In the genomic region with DNA sequence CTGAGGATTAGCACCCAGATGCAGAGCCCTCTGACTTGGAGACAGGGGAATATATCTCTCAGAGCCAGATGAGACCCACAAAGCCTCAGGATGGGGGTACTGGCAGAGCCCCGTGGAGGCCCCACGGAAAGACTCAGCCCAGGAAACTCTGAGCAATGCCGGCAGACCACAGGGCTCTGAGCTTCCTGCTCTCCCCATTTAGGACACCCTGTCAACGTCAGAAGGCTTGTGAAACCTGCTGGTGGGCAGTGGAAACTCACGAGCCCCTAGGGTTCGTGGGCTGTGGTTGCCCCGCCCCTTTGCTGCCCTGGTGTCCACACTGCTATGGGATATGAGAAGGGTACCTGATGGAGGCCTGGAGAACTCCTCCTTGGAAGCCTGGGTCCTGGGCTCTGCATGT, we compare ENCODE assay signal across 19 mouse cellular contexts. TPM values are rescaled to one million over a fixed set of nuclear protein-coding genes. Genes with fewer than 3 reads are reported as not detected.
DNase-seq lines count a peak whose midpoint lies in the region; ATAC-seq lines count a peak whose summit lies in the region.
"Had no signal": no experiment of that assay in that cellular context is flagged by ENCODE, and none has a peak within 500 bp of the region (broad histone marks: within the 10 kb centered on the region; RNA-seq: fewer than 3 reads in every experiment).

No protein-coding gene starts in this region.

- H3K9me3 ChIP-seq in megakaryocyte, embryonic 14.5 days: no peaks in the 10 kb centered on the region
- H3K9me3 ChIP-seq: neural tube, embryonic 13.5 days had no signal

- H3K4me3 ChIP-seq in megakaryocyte, embryonic 14.5 days (replicated peaks): peak overlapping the region; percentile 72
- H3K4me3 ChIP-seq: neural tube, embryonic 13.5 days had no signal

- no peaks in the 10 kb centered on the region for H3K36me3 ChIP-seq in megakaryocyte, embryonic 14.5 days (replicated peaks; ENCODE audit: low read length)
- H3K36me3 ChIP-seq: neural tube, embryonic 13.5 days had no signal

- peak; percentile 71 for ATAC-seq in CD4-positive, CD25-positive, alpha-beta regulatory T cell, adult 4 months
- ATAC-seq in granulocyte monocyte progenitor cell, adult 5-6 weeks (replicated peaks; ENCODE audit: poor library complexity, severe bottlenecking): peak; percentile 80

- peaks cover 82% of the 10 kb centered on the region for H3K27me3 ChIP-seq in megakaryocyte, embryonic 14.5 days (replicated peaks)
- H3K27me3 ChIP-seq: neural tube, embryonic 13.5 days had no signal

- peaks cover 61% of the 10 kb centered on the region for H3K4me1 ChIP-seq in megakaryocyte, embryonic 14.5 days

- peak; percentile 81 for DNase-seq in layer of hippocampus, adult 9-11 months
- DNase-seq in layer of hippocampus, adult 8-10 months (ENCODE audit: low spot score in 2 of 2): no peak
- no peak for DNase-seq in frontal cortex, postnatal 25 days (ENCODE audit: low spot score in 2 of 2)
- no peak for DNase-seq in adrenal gland, adult 2 months
- no peak for DNase-seq in neural tube, embryonic 10.5 days (ENCODE audit: extremely low spot score, low spot score)
- DNase-seq: B cell, adult 2 months; cerebellum, adult 8-10 months; embryo, embryonic 11 days; heart, adult 18-20 months; midbrain, embryonic 14.5 days; retina, postnatal 1 day had no signal

RNA-seq across cellular contexts. Expression of gene Eps8l3, which starts 24.2 kb away (rescaled TPM):
- total RNA-seq in layer of hippocampus, adult 8-10 months (2022): not detected
- polyA plus RNA-seq in CD4-positive, CD25-positive, alpha-beta regulatory T cell, adult 4 months (2017; shearing (Covaris generic)): not detected
- total RNA-seq in granulocyte monocyte progenitor cell, adult 5-6 weeks (2014; fragmentation: Nextera tagmentation): not detected in 2 replicates
- not detected in 2 replicates for total RNA-seq in granulocyte monocyte progenitor cell, adult 5-6 weeks (2017)
- not detected in 2 replicates for polyA plus RNA-seq in megakaryocyte, embryonic 14.5 days (2012; ENCODE audit: insufficient read depth, low replicate concordance)
- total RNA-seq in adrenal gland, adult 2 months (2021): not detected
- polyA plus RNA-seq in adrenal gland, adult 2 months (2012; rRNA removed): not detected in 2 replicates
- total RNA-seq: heart, adult 18-20 months; layer of hippocampus, postnatal 25 days had no signal
- polyA plus RNA-seq: heart, postnatal 0 days; limb, embryonic 11.5 days; lung, embryonic 16.5 days; midbrain, embryonic 14.5 days; neural tube, embryonic 13.5 days had no signal

RNA-seq across cellular contexts. Expression of gene Gstm5, which starts 42.8 kb away (rescaled TPM):
- total RNA-seq in layer of hippocampus, adult 8-10 months (2022): 100 to 1,000 TPM; 226 to 282 (median 255) TPM
- 1 to 10 TPM in 1 of 2 experiments, not detected in 1; 1.4 TPM for polyA plus RNA-seq in CD4-positive, CD25-positive, alpha-beta regulatory T cell, adult 4 months (2017; shearing (Covaris generic))
- total RNA-seq in granulocyte monocyte progenitor cell, adult 5-6 weeks (2014; fragmentation: Nextera tagmentation): 16.0 and 24.7 TPM in 2 replicates
- 13.2 and 18.3 TPM in 2 replicates for total RNA-seq in granulocyte monocyte progenitor cell, adult 5-6 weeks (2017)
- not detected in 2 replicates for polyA plus RNA-seq in megakaryocyte, embryonic 14.5 days (2012; ENCODE audit: insufficient read depth, low replicate concordance)
- 10 to 100 TPM; 34.7 to 55.3 TPM for total RNA-seq in adrenal gland, adult 2 months (2021)
- 11.9 and 12.7 TPM in 2 replicates for polyA plus RNA-seq in adrenal gland, adult 2 months (2012; rRNA removed)

Comparison
In these comparisons a context has a peak if more than half of its experiments do, and no peak if none do; other contexts are left out.
1. RNA of gene Gstm5, which starts 42.8 kb away (total RNA-seq): 226 to 282 TPM in layer of hippocampus, adult 8-10 months; 34.7 to 55.3 TPM in adrenal gland, adult 2 months and 13.2 to 24.7 TPM in granulocyte monocyte progenitor cell, adult 5-6 weeks; every median in the first group is over 4 times any median in the second.